Mouse (Mus musculus) lung, adult 10 weeks (tissue): Measurements from ENCODE around the gene Adh4. TPM values are rescaled to one million over a fixed set of nuclear protein-coding genes. Genes with fewer than 3 reads are reported as not detected.

Source experiments
- polyA plus RNA-seq: library from polyadenylated mRNA; stranded (reverse); fragments of 350-450 nt; fragmentation: Illumina TruSeq; extraction: RNeasy Lipid Tissue Mini Kit (QIAGEN cat#74804); gene quantifications from one replicate; pipeline ENCODE4 v1.2.3, GENCODE M21; 2014; ENCODE audit warnings: low read depth, low replicate concordance; ENCODE audit not compliant: insufficient read depth

Adh4 gene
- polyA plus RNA-seq: not detected

DNA sequence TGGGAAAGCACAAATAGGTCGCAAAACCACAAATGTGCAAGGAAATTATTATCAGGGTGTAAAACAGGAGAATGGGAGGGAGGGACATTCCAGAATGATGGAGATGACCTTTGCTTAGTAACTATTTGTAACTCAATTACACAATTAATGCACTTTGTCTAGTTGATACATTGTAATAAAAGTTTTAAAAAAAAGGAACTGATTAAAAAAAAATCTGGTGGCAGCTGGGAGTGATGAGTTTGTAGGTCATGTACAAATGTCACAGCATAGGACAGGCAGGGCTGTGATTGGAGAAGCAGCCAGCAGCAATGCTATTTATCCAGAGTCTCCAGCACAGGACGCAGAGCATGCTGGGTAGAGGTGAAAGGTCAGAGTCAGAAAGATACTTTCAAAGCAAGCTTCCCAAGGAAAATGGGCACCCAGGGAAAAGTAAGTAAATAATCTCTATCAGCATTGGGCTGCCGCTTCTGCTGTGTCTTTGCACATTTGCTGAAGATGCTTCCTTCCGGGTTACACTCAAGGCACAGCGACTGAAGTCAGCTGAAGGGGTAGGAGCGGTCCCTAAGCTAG, at the start of gene Adh4:
Gene Adh4, plus strand, starts transcription at position 346 of the 570 bp plus-strand sequence.

DNA sequence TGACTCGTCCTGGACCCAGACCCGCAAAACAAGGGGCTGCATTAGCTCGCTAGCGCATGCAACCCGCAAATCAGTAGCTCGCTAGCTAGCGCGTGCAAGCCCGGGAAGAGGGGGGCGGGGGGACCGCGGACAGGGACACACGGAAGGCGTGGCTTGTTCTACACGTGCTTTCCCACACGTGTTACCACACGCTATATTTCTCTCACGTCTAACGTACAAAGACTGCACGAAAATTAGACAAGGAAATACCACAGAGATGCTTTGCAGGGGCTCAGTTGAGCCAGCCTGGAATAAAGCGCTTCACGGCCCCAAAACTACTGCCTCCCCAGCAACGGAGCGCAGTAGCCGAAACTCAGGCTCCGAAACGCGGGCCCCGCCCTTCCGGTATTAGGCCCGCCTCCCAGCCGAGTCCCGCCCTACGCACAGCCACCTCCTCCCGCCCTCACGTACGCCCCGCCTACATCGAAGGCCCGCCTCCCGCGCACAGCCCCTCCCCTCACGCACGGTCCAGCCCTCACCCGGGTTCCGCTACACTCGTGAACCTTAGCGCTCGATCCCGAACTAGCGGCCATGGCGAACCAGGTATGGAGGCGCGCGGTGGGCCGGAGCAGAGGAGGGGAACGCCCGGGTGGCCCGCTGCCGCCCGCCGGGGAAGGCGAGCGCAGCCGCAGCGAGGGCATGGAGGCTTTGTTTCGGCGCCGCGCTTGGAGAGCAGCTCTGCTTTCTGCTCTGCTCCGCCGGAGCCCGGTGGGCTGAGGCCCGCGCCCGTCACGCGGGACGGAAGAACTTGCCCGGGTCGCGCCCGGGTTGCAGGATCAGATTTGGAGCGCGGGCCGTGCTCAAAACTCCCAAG, 27.6 kb downstream of the Adh4 start, which contains the start of gene Adh5:
Gene Adh5, plus strand, starts transcription at position 482 of the 853 bp plus-strand sequence.

Other genes starting within 250 kb of the Adh4 start
- gene 4930579F01Rik, start 221.6 kb upstream of the Adh4 start, polyA plus RNA-seq: not detected
- gene Adh7, start 197.7 kb upstream of the Adh4 start, polyA plus RNA-seq: 11.1 TPM
- gene Adh1, start 154.5 kb upstream of the Adh4 start, polyA plus RNA-seq: 162 TPM
- not detected for gene Adh6a, start 102.2 kb upstream of the Adh4 start, polyA plus RNA-seq
- gene Adh6b, start 73.7 kb upstream of the Adh4 start, polyA plus RNA-seq: 0.40 TPM
- gene Adh5, start 27.6 kb downstream of the Adh4 start, polyA plus RNA-seq: 64.0 TPM
- 14.4 TPM for gene Metap1, start 74.0 kb downstream of the Adh4 start, polyA plus RNA-seq
- gene Eif4e, start 110.7 kb downstream of the Adh4 start, polyA plus RNA-seq: 56.5 TPM